Mouse (Mus musculus): Measurements from ENCODE around the gene Agk. TPM values are rescaled to one million over a fixed set of nuclear protein-coding genes. Genes with fewer than 3 reads are reported as not detected.

Gene Agk
- total and polyA plus RNA-seq, 2 experiments from 2014 or later = 40.6 to 57.9 TPM

- TF ChIP-seq CTCF (IDR thresholded peaks at IDR 0.05; ENCODE audit: low read depth) = no peak
- Histone ChIP-seq H3K27ac (peak within 1 kb of the TSS; percentile 88), H3K9ac (replicated peaks; ENCODE audit: low read length) (peak within 1 kb of the TSS; percentile 92), H3K27me3 (ENCODE audit: insufficient read depth, low read length) (no peaks in the 10 kb centered on the region), H3K4me1 (ENCODE audit: insufficient read depth, low read length) (0 out of 2 replicates have a peak, but pooled peaks cover 4% of the 10 kb centered on the region), H3K4me3 (ENCODE audit: low read length) (peak within 1 kb of the TSS; percentile 88), H3K4me2 (ENCODE audit: low read depth, low read length) (peak within 1 kb of the TSS; percentile 79), H3K36me3 (ENCODE audit: insufficient read depth, low read length) (no peaks in the 10 kb centered on the region), H3K9me3 (ENCODE audit: low read length) (no peaks in the 10 kb centered on the region)
- peak; percentile 82 for DNase-seq (ENCODE audit: low spot score)
- peak; percentile 87 for ATAC-seq
- WGBS = under 1% methylated on average over 33 of the region's 38 CpGs
Observed at GRCm38 (mm10) chr6:40436047-40436483, 111.1 kb downstream of the Agk start, which contains the start of gene E330009J07Rik. Gene E330009J07Rik (minus strand): TSS chr6:40436135.

GRCm38 (mm10) chr6:40438936-40439335, 114.0 kb downstream of the Agk start, which contains the start of gene Wee2:
Gene Wee2 (plus strand): TSS chr6:40439088.
- 72% methylated on average over 5 of the region's 5 CpGs for WGBS
- Histone ChIP-seq H3K9ac (replicated peaks; ENCODE audit: low read length) (no peak within 1 kb of the TSS), H3K4me3 (ENCODE audit: low read length) (no peak within 1 kb of the TSS), H3K27ac (no peak within 1 kb of the TSS), H3K4me1 (ENCODE audit: insufficient read depth, low read length) (no peaks in the 10 kb centered on the region), H3K4me2 (ENCODE audit: low read depth, low read length) (no peak within 1 kb of the TSS), H3K36me3 (ENCODE audit: insufficient read depth, low read length) (no peaks in the 10 kb centered on the region), H3K27me3 (ENCODE audit: insufficient read depth, low read length) (no peaks in the 10 kb centered on the region), H3K9me3 (ENCODE audit: low read length) (no peaks in the 10 kb centered on the region)
- no peak for DNase-seq (ENCODE audit: low spot score)
- TF ChIP-seq CTCF (IDR thresholded peaks at IDR 0.05; ENCODE audit: low read depth) = no peak
- ATAC-seq = no peak

GRCm38 (mm10) chr6:40439731-40440130, 114.8 kb downstream of the Agk start:
- Histone ChIP-seq H3K27ac (no peak overlapping the region), H3K4me1 (ENCODE audit: insufficient read depth, low read length) (no peaks in the 10 kb centered on the region), H3K9ac (replicated peaks; ENCODE audit: low read length) (no peak overlapping the region), H3K4me3 (ENCODE audit: low read length) (no peak overlapping the region), H3K27me3 (ENCODE audit: insufficient read depth, low read length) (no peaks in the 10 kb centered on the region), H3K9me3 (ENCODE audit: low read length) (no peaks in the 10 kb centered on the region), H3K36me3 (ENCODE audit: insufficient read depth, low read length) (no peaks in the 10 kb centered on the region), H3K4me2 (ENCODE audit: low read depth, low read length) (no peak overlapping the region)
- no peak for TF ChIP-seq CTCF (IDR thresholded peaks at IDR 0.05; ENCODE audit: low read depth)
- ATAC-seq = no peak
- 48% methylated on average over 12 of the region's 12 CpGs for WGBS
- DNase-seq (ENCODE audit: low spot score) = no peak

GRCm38 (mm10) chr6:40441276-40441675, 116.3 kb downstream of the Agk start:
- no peak for TF ChIP-seq CTCF (IDR thresholded peaks at IDR 0.05; ENCODE audit: low read depth)
- H3K27me3 ChIP-seq (ENCODE audit: insufficient read depth, low read length) = no peaks in the 10 kb centered on the region
- ATAC-seq = no peak
- no peak overlapping the region for H3K4me2 ChIP-seq (ENCODE audit: low read depth, low read length)
- 47% methylated on average over 3 of the region's 3 CpGs for WGBS
- no peak overlapping the region for H3K4me3 ChIP-seq (ENCODE audit: low read length)
- no peaks in the 10 kb centered on the region for H3K9me3 ChIP-seq (ENCODE audit: low read length)
- no peak for DNase-seq (ENCODE audit: low spot score)
- H3K27ac ChIP-seq = no peak overlapping the region
- H3K4me1 ChIP-seq (ENCODE audit: insufficient read depth, low read length) = no peaks in the 10 kb centered on the region
- H3K36me3 ChIP-seq (ENCODE audit: insufficient read depth, low read length) = no peaks in the 10 kb centered on the region
- H3K9ac ChIP-seq (replicated peaks; ENCODE audit: low read length) = no peak overlapping the region

GRCm38 (mm10) chr6:40441755-40442154, 116.8 kb downstream of the Agk start:
- Histone ChIP-seq H3K36me3 (ENCODE audit: insufficient read depth, low read length) (no peaks in the 10 kb centered on the region), H3K9me3 (ENCODE audit: low read length) (no peaks in the 10 kb centered on the region), H3K4me1 (ENCODE audit: insufficient read depth, low read length) (no peaks in the 10 kb centered on the region), H3K27me3 (ENCODE audit: insufficient read depth, low read length) (no peaks in the 10 kb centered on the region), H3K27ac (no peak overlapping the region), H3K9ac (replicated peaks; ENCODE audit: low read length) (no peak overlapping the region), H3K4me2 (ENCODE audit: low read depth, low read length) (no peak overlapping the region), H3K4me3 (ENCODE audit: low read length) (no peak overlapping the region)
- DNase-seq (ENCODE audit: low spot score) (no peak), ATAC-seq (no peak)
- 45% methylated on average over 3 of the region's 3 CpGs for WGBS
- peak; percentile 42 for TF ChIP-seq CTCF (IDR thresholded peaks at IDR 0.05; ENCODE audit: low read depth)

GRCm38 (mm10) chr6:40443281-40443928, 118.4 kb downstream of the Agk start:
- no peak for TF ChIP-seq CTCF (IDR thresholded peaks at IDR 0.05; ENCODE audit: low read depth)
- WGBS = 46% methylated on average over 10 of the region's 10 CpGs
- no peak overlapping the region for H3K27ac ChIP-seq
- no peaks in the 10 kb centered on the region for H3K4me1 ChIP-seq (ENCODE audit: insufficient read depth, low read length)
- no peak overlapping the region for H3K4me2 ChIP-seq (ENCODE audit: low read depth, low read length)
- H3K4me3 ChIP-seq (ENCODE audit: low read length) = no peak overlapping the region
- ATAC-seq (no peak), DNase-seq (ENCODE audit: low spot score) (peak; percentile 8)
- H3K9me3 ChIP-seq (ENCODE audit: low read length) = no peaks in the 10 kb centered on the region
- H3K27me3 ChIP-seq (ENCODE audit: insufficient read depth, low read length) = no peaks in the 10 kb centered on the region
- H3K36me3 ChIP-seq (ENCODE audit: insufficient read depth, low read length) = no peaks in the 10 kb centered on the region
- no peak overlapping the region for H3K9ac ChIP-seq (replicated peaks; ENCODE audit: low read length)

Other genes starting within 250 kb of the Agk start
- gene E330009J07Rik, start 111.0 kb downstream of the Agk start, total RNA-seq (2014; rRNA removed) = 28.0 and 29.1 TPM in 2 replicates
- 9.9 and 12.8 TPM in 2 replicates for gene E330009J07Rik, start 111.0 kb downstream of the Agk start, polyA plus RNA-seq (2015; fragmentation: Nextera tagmentation; extraction: Ambion mirVana)
- gene Wee2, start 113.9 kb downstream of the Agk start, total RNA-seq (2014; rRNA removed) = 0.10 TPM in 1 of 2 replicates, not detected in the other
- 0.18 and 0.28 TPM in 2 replicates for gene Wee2, start 113.9 kb downstream of the Agk start, polyA plus RNA-seq (2015; fragmentation: Nextera tagmentation; extraction: Ambion mirVana)
- 9.1 and 11.2 TPM in 2 replicates for gene Ssbp1, start 146.2 kb downstream of the Agk start, total RNA-seq (2014; rRNA removed)
- gene Ssbp1, start 146.2 kb downstream of the Agk start, polyA plus RNA-seq (2015; fragmentation: Nextera tagmentation; extraction: Ambion mirVana) = 82.5 and 90.6 TPM in 2 replicates
- not detected in 2 replicates for gene Tas2r137, start 166.1 kb downstream of the Agk start, total RNA-seq (2014; rRNA removed)
- not detected in 2 replicates for gene Tas2r137, start 166.1 kb downstream of the Agk start, polyA plus RNA-seq (2015; fragmentation: Nextera tagmentation; extraction: Ambion mirVana)
- not detected in 2 replicates for gene Tas2r108, start 168.4 kb downstream of the Agk start, total RNA-seq (2014; rRNA removed)
- not detected in 2 replicates for gene Tas2r108, start 168.4 kb downstream of the Agk start, polyA plus RNA-seq (2015; fragmentation: Nextera tagmentation; extraction: Ambion mirVana)
- not detected in 2 replicates for gene Prss37, start 194.3 kb downstream of the Agk start, total RNA-seq (2014; rRNA removed)
- not detected in 2 replicates for gene Prss37, start 194.3 kb downstream of the Agk start, polyA plus RNA-seq (2015; fragmentation: Nextera tagmentation; extraction: Ambion mirVana)
- not detected in 2 replicates for gene Olfr461, start 229.9 kb downstream of the Agk start, total RNA-seq (2014; rRNA removed)
- gene Olfr461, start 229.9 kb downstream of the Agk start, polyA plus RNA-seq (2015; fragmentation: Nextera tagmentation; extraction: Ambion mirVana) = 0.05 TPM in 1 of 2 replicates, not detected in the other
- gene Olfr460, start 244.3 kb downstream of the Agk start, total RNA-seq (2014; rRNA removed) = not detected in 2 replicates
- gene Olfr460, start 244.3 kb downstream of the Agk start, polyA plus RNA-seq (2015; fragmentation: Nextera tagmentation; extraction: Ambion mirVana) = not detected in 2 replicates

Measured in hindbrain, postnatal 0 days (tissue).